Mouse (Mus musculus): ENCODE data around the gene Bcar3. TPM values are rescaled to one million over a fixed set of nuclear protein-coding genes. Genes with fewer than 3 reads are reported as not detected.

Bcar3 gene
- polyA plus RNA-seq, 1 experiment = 47.6 TPM

DNA sequence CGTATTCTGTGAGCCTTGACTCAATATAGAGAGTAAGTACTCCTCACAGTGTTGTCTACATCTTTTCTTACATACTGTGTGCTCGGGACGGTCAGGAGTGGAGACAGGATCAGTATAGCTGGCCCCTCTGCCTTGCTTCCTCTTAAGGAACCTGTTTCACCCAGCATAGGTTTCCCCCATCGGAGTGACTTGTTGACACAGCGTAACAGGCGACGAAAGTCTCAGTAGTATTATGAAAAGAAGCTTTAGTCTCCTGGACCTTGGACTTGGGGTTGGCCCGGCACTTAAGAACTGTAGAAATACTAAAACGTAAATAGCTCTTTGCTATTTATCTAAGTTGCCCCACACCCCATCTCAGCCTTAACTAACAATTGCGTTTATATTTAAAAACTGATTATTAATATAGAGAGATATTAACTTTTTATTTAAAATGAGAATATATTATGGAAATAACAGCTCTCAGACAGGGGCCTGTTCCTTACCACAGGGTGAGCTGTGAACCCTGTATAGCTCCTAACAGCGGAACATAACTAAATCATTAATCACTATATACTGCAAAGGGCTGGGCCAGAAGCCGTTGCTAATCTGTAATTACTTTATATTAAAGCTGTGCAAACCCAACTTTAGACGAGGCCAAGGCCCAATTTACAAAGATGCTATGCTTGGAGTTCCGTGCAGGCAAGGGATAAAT lies 176.5 kb downstream of the Bcar3 start:
- Histone ChIP-seq H3K4me3 (replicated peaks; ENCODE audit: extremely low read depth, low read depth, low read length) (no peak overlapping the region), H3K4me1 (ENCODE audit: control insufficient read depth, insufficient read depth, low read length) (peaks cover 17% of the 10 kb centered on the region)
- DNase-seq = no peak
- no peak for TF ChIP-seq CTCF (IDR thresholded peaks at IDR 0.05; ENCODE audit: insufficient read depth, low read length)
- TF ChIP-seq POLR2A (IDR thresholded peaks at IDR 0.05; ENCODE audit: borderline replicate concordance, extremely low read depth, low read depth, low read length) = no peak
- 67% methylated on average over 14 of the region's 14 CpGs for WGBS

DNA sequence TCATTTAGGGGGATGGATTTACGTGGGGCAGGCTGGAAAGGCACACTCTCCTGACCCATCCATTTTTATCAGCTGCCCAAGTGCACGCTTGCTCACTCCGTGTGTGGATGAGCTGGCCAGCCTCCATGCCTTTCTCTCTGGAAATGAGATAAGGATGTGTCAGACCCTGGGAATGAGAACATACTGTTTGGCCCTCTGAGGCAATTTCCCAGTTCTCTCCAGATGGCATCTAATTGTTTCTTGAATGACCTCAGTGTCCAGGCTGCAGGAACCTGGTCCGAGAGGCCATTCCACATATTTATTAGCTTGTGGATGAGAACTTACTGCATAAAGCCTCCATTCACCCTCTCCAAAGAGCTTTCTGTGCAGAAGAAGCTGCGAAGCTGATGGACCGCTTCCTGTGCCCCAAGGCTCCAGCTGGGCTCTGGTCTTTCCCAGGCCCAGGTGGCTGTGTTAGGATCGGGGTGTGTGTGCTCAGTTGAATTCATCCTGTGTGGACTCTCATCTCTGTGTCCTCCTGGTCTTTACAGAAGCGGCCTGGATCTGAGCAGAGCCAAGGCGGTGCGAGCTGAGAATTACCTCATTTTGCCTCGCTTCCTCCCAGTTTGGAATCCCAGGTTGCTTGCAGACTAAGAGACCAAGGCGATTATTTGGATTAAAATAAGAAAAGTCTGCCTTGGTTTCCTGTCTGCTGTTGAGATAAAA lies 177.2 kb downstream of the Bcar3 start:
- H3K4me1 ChIP-seq (ENCODE audit: control insufficient read depth, insufficient read depth, low read length) = peaks cover 17% of the 10 kb centered on the region
- TF ChIP-seq CTCF (IDR thresholded peaks at IDR 0.05; ENCODE audit: insufficient read depth, low read length) = no peak
- no peak overlapping the region for H3K4me3 ChIP-seq (replicated peaks; ENCODE audit: extremely low read depth, low read depth, low read length)
- no peak for DNase-seq
- WGBS = 50% methylated on average over 12 of the region's 12 CpGs

DNA sequence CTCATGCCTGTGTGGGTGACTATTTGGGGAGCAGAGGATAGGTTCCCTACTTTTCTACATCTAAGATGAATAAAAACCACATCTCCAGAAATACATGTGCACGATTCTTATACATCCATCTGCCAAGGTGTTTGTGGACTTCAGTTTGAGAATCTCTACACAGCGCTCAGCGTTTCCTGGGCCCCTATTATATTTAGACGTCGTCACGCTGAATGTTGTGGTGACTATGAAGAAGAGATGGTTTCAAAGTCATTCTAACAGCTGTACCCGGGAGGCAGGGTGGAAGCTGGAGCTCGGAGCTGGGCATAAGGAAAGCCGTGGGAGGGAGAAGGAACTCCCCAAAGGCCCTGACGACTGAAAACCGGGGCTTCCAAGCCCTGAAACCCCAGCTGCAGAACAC lies 178.5 kb downstream of the Bcar3 start:
- Histone ChIP-seq H3K4me1 (ENCODE audit: control insufficient read depth, insufficient read depth, low read length) (peaks cover 17% of the 10 kb centered on the region), H3K4me3 (replicated peaks; ENCODE audit: extremely low read depth, low read depth, low read length) (no peak overlapping the region)
- no peak for DNase-seq
- TF ChIP-seq POLR2A (IDR thresholded peaks at IDR 0.05; ENCODE audit: borderline replicate concordance, extremely low read depth, low read depth, low read length) = no peak
- TF ChIP-seq CTCF (IDR thresholded peaks at IDR 0.05; ENCODE audit: insufficient read depth, low read length) = no peak
- WGBS = 88% methylated on average over 11 of the region's 11 CpGs

DNA sequence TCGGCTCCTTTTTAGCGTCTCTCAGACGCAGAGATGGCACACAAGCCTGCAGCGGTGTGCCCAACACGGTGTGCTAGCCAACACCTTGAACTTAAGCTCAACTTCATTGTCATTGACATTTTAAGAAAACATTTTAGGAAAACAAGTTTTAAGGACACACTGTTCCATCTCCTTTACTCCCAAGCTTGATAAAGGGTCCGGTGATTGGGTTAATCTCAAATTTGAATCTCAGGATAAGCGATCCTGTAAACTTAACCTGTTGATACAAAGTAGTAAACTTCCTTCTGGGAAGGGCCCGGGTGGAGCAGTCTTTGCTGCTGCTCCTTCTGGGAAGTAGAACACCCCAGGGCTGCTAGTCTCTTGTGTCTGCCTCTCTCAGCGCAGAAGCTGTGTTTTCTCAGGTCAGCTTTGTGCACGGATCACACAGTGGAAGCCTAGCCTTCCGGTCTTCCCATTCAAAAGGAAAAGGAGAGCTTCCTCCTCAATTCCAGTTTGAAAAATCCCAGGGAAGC lies 179.6 kb downstream of the Bcar3 start:
- DNase-seq = no peak
- Histone ChIP-seq H3K4me3 (replicated peaks; ENCODE audit: extremely low read depth, low read depth, low read length) (no peak overlapping the region), H3K4me1 (ENCODE audit: control insufficient read depth, insufficient read depth, low read length) (peaks cover 17% of the 10 kb centered on the region)
- TF ChIP-seq POLR2A (IDR thresholded peaks at IDR 0.05; ENCODE audit: borderline replicate concordance, extremely low read depth, low read depth, low read length) (no peak), CTCF (IDR thresholded peaks at IDR 0.05; ENCODE audit: insufficient read depth, low read length) (no peak)
- WGBS = 48% methylated on average over 11 of the region's 11 CpGs

DNA sequence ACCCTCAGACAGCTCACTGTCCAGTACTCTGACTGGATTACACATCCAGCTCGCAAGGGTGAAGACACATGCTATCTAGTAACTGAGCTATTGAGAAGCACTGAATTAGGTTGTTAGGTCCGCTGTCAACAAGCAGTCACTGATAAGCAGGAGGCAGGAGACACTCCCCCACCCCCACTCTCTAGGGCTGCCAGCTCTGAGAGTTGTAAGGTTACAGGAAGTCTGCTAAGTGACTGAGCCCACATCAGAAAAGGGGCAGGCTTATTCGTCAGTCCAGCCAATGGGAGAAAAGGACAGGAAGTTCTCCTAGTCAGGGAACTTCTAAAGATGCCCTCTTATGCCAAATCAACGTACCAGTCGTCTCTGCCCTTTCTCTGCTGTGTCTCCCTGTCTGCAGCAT lies 180.1 kb downstream of the Bcar3 start:
- Histone ChIP-seq H3K4me3 (replicated peaks; ENCODE audit: extremely low read depth, low read depth, low read length) (peak overlapping the region; percentile 4), H3K4me1 (ENCODE audit: control insufficient read depth, insufficient read depth, low read length) (peaks cover 17% of the 10 kb centered on the region)
- peak; percentile 50 for DNase-seq
- 7% methylated on average over 5 of the region's 5 CpGs for WGBS
- TF ChIP-seq CTCF (IDR thresholded peaks at IDR 0.05; ENCODE audit: insufficient read depth, low read length) = no peak
- peak; percentile 42; the same call in 1 of the 2 replicates for TF ChIP-seq POLR2A (IDR thresholded peaks at IDR 0.05; ENCODE audit: borderline replicate concordance, extremely low read depth, low read depth, low read length)

DNA sequence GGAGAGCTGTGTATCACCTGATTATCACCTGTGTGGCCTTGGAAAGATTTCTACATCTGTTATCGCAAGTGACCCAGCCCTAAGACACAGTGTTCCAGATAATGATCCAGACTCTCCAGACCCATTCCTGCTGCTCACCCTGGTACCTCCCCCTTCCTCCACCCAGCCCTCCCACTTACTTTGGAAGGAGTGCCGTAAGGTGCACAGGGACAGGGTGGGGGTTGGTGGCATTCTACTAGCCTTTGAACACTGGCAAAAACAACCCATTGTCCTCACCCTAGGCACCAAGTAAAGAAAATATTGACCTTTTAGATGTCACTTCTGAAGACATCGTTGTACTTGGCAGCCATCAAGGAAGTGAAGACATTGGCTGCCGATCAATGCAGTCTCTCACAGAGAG lies 180.9 kb downstream of the Bcar3 start:
- TF ChIP-seq POLR2A (IDR thresholded peaks at IDR 0.05; ENCODE audit: borderline replicate concordance, extremely low read depth, low read depth, low read length) (no peak), CTCF (IDR thresholded peaks at IDR 0.05; ENCODE audit: insufficient read depth, low read length) (no peak)
- Histone ChIP-seq H3K4me3 (replicated peaks; ENCODE audit: extremely low read depth, low read depth, low read length) (no peak overlapping the region), H3K4me1 (ENCODE audit: control insufficient read depth, insufficient read depth, low read length) (peaks cover 17% of the 10 kb centered on the region)
- WGBS = 31% methylated on average over 4 of the region's 4 CpGs
- no peak for DNase-seq

DNA sequence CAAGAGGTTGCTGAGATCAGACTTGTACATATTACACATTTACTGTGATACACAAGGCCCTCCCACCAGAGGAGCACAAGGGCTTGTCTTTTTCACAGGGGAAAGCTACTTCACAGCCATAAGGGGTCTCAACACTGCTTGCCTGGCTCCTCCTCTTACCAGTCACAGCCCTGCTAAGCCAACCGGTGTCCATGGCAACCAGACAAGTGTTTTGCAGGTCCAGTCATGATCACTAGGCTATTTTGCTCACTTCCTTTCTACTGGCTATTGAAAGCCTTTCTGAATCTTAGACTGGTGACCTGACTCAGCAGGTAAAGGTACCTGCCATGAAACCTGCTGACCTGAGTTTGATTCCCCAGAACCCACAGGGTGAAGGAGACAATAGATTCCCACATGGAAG lies 181.8 kb downstream of the Bcar3 start:
- WGBS = 72% methylated on average over 1 of the region's 1 CpGs
- Histone ChIP-seq H3K4me3 (replicated peaks; ENCODE audit: extremely low read depth, low read depth, low read length) (no peak overlapping the region), H3K4me1 (ENCODE audit: control insufficient read depth, insufficient read depth, low read length) (peaks cover 17% of the 10 kb centered on the region)
- TF ChIP-seq POLR2A (IDR thresholded peaks at IDR 0.05; ENCODE audit: borderline replicate concordance, extremely low read depth, low read depth, low read length) = no peak
- no peak for TF ChIP-seq CTCF (IDR thresholded peaks at IDR 0.05; ENCODE audit: insufficient read depth, low read length)
- no peak for DNase-seq

DNA sequence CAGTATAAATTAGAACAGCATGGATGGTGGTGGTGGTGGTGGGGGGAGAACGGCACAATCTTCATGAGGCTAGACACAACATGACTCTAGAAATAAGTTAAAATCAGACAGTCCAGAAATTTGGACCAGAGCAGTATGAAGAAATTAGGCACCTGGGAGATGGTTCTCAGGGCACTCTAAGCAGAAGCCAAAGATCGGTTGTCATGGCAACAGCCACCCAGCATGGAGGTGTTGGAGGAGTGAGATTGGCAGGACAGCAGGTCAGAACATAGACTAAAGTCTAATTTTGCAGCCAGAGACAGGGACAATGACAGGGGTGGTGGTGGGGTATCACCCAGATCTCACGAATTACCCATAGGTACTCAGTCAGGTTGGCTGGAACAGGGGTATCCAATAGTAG lies 182.7 kb downstream of the Bcar3 start:
- DNase-seq = no peak
- no peak for TF ChIP-seq POLR2A (IDR thresholded peaks at IDR 0.05; ENCODE audit: borderline replicate concordance, extremely low read depth, low read depth, low read length)
- TF ChIP-seq CTCF (IDR thresholded peaks at IDR 0.05; ENCODE audit: insufficient read depth, low read length) = no peak
- Histone ChIP-seq H3K4me1 (ENCODE audit: control insufficient read depth, insufficient read depth, low read length) (peaks cover 14% of the 10 kb centered on the region), H3K4me3 (replicated peaks; ENCODE audit: extremely low read depth, low read depth, low read length) (no peak overlapping the region)
- 91% methylated on average over 3 of the region's 3 CpGs for WGBS

DNA sequence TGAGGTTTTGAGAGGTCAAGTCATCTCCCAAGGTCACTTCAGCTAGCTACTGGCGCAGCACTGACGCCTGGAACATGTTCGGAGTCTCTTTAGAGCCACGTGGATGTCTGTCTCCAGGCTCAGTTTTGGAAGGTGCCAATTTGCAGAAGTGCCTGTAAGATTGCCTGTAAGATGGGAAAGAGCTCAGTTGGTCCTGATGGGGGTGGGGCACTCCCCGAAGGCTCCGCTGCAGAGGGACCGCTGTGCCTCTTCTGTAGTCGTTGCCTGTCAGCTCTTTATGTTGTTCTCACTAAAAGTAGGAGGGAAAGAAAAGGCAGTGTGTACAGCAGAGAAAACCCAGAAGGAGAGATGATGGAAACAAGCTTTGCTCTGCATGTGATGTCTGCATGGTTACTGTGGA lies 183.6 kb downstream of the Bcar3 start:
- WGBS = 72% methylated on average over 8 of the region's 8 CpGs
- DNase-seq = no peak
- Histone ChIP-seq H3K4me3 (replicated peaks; ENCODE audit: extremely low read depth, low read depth, low read length) (no peak overlapping the region), H3K4me1 (ENCODE audit: control insufficient read depth, insufficient read depth, low read length) (peaks cover 12% of the 10 kb centered on the region)
- TF ChIP-seq CTCF (IDR thresholded peaks at IDR 0.05; ENCODE audit: insufficient read depth, low read length) = no peak
- TF ChIP-seq POLR2A (IDR thresholded peaks at IDR 0.05; ENCODE audit: borderline replicate concordance, extremely low read depth, low read depth, low read length) = no peak

DNA sequence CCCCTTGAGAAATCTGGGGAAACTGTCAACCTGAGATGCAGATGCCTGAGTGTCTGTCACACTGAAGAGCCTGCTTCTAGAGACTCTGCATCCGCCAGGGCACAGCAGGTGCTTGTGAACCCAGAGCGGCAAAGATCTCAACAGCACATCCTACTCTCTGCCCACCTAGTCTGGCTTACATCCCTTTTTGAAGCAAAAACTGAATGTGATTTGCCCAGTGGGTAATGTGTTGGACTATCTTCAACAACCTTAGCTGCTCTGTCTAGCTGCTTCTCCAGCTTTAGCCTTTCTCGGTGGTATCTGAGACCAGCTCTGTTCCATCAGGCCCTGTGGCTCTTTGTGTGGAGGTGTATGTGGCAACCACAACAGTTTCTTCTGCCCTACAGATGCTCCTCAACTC lies 184.8 kb downstream of the Bcar3 start:
- peaks cover 12% of the 10 kb centered on the region for H3K4me1 ChIP-seq (ENCODE audit: control insufficient read depth, insufficient read depth, low read length)
- DNase-seq = no peak
- H3K4me3 ChIP-seq (replicated peaks; ENCODE audit: extremely low read depth, low read depth, low read length) = no peak overlapping the region
- 91% methylated on average over 3 of the region's 3 CpGs for WGBS
- TF ChIP-seq CTCF (IDR thresholded peaks at IDR 0.05; ENCODE audit: insufficient read depth, low read length) (no peak), POLR2A (IDR thresholded peaks at IDR 0.05; ENCODE audit: borderline replicate concordance, extremely low read depth, low read depth, low read length) (no peak)

Data from lung, adult 2 months (tissue).